Comparison of ENCODE assay signal across 1 mouse cellular context in the genomic region with DNA sequence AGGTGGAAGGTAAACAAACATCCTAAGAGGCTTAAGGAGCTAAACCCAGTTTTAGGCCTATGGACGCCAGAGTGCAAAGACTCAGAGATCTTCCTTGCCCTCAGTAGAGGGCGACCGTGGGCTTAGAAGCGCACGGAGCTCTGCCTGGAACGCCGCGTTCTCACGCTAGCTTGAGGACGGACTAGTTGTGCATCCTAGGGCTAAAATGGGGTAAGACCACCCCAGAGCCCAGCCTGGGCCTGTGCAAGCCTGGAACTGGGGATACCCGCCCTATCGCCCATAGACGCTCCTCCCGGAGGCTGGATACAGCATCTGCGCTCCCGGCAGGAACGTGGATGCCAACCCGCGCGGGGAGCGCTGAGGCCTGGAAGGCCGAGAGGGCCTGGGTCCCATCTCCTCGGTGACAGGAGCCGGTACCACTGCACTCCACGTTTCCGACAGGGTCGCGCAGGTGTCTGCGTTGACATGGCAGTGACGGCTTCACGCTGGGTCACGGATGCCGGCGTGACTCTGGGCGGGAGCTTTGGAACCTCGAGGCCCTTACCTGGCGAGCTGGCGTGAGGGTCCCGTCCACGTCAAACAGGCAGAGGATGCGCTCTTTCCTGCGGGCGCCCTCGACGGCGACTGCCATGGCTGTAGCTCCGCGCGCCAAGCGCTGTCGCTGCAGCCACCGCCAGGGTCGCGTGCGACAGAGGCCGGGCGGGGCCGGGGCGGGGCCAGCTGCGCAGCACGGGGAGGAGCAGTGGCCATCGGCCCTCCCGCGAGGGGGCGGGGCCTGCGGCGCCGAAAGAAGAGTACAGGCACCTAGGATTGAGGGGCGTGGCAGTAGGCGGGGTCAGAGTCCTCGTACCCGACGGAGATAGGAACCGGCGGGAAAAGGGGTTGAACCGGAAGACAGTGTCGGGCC.
TF ChIP-seq lines count a peak whose summit lies in the region.

A gene (minus strand): TSS at position 760 of the 907 bp plus-strand sequence.

TF ChIP-seq in CH12.LX, 34 proteins besides CTCF, POLR2A, EP300 and RAD21 (continued from another document):
- no peak for TF ChIP-seq E2F4 (IDR thresholded peaks at IDR 0.05; ENCODE audit: insufficient replicate concordance, low read depth, low read length)
- peak; percentile 83 for TF ChIP-seq SIN3A (IDR thresholded peaks at IDR 0.05; ENCODE audit: low read length)
- peak; percentile 80 for TF ChIP-seq ELF1 (IDR thresholded peaks at IDR 0.05; ENCODE audit: low read depth, low read length)
- peak; percentile 57; the same call in 1 of the 2 replicates for TF ChIP-seq ZMIZ1 (IDR thresholded peaks at IDR 0.05; ENCODE audit: low read depth, low read length)
- TF ChIP-seq MYC (IDR thresholded peaks at IDR 0.05; ENCODE audit: low read depth, low read length): peak; percentile 68; the same call in 1 of the 2 replicates
- TF ChIP-seq BHLHE40 (IDR thresholded peaks at IDR 0.05; ENCODE audit: low read depth, low read length): peak; percentile 94
- TF ChIP-seq NELFE (IDR thresholded peaks at IDR 0.05; ENCODE audit: low read depth, low read length): peak; percentile 78
- TF ChIP-seq GABPA (IDR thresholded peaks at IDR 0.05; ENCODE audit: insufficient replicate concordance, low read depth, low read length): no peak
- 0 out of 2 replicates have a peak, but pooled peaks have one; percentile 30 for TF ChIP-seq IRF4 (IDR thresholded peaks at IDR 0.05; ENCODE audit: low read depth, low read length)
- TF ChIP-seq MAX (IDR thresholded peaks at IDR 0.05; ENCODE audit: low read length): peak; percentile 81; the same call in 1 of the 2 replicates
- TF ChIP-seq MXI1 (IDR thresholded peaks at IDR 0.05; ENCODE audit: low read depth, low read length): peak; percentile 74
- no peak for TF ChIP-seq HCFC1 (IDR thresholded peaks at IDR 0.05; ENCODE audit: low read depth, low read length)
- no peak for TF ChIP-seq POLR2AphosphoS2 (IDR thresholded peaks at IDR 0.05; ENCODE audit: low read depth, low read length)
- TF ChIP-seq MAZ (IDR thresholded peaks at IDR 0.05; ENCODE audit: low read depth, low read length): peak; percentile 7; the same call in 1 of the 2 replicates
- no peak for TF ChIP-seq ETS1 (conservative IDR thresholded peaks at IDR 0.05; ENCODE audit: low read depth, low read length)
- 0 out of 2 replicates have a peak, but pooled peaks have one; percentile 53 for TF ChIP-seq UBTF (IDR thresholded peaks at IDR 0.05; ENCODE audit: low read depth, low read length)
- TF ChIP-seq TCF12 (IDR thresholded peaks at IDR 0.05; ENCODE audit: low read depth, low read length): peak; percentile 65
- no peak for TF ChIP-seq ZNF384 (IDR thresholded peaks at IDR 0.05; ENCODE audit: low read depth, low read length)
- no peak for TF ChIP-seq ZKSCAN1 (IDR thresholded peaks at IDR 0.05; ENCODE audit: borderline replicate concordance, low read depth, low read length)
- TF ChIP-seq PAX5 (IDR thresholded peaks at IDR 0.05; ENCODE audit: low read length): no peak
- no peak for TF ChIP-seq MAFK (IDR thresholded peaks at IDR 0.05; ENCODE audit: insufficient replicate concordance, low read length)
- no peak for TF ChIP-seq KAT2A (IDR thresholded peaks at IDR 0.05; ENCODE audit: insufficient replicate concordance, low read length)
- peak; percentile 93 for TF ChIP-seq SMC3 (IDR thresholded peaks at IDR 0.05; ENCODE audit: low read depth, low read length)
